Mouse (Mus musculus) olfactory bulb, adult 2 months (tissue): Measurements from ENCODE around the gene Gm17490. TPM values are rescaled to one million over a fixed set of nuclear protein-coding genes. Genes with fewer than 3 reads are reported as not detected.

Experiments
- H3K27ac ChIP-seq: fragments of 200-500 bp; 2 replicates; pipeline ENCODE4 v1.5.1; 2012; ENCODE audit warnings: low read depth, low read length; ENCODE audit not compliant: insufficient read depth
- H3K4me1 ChIP-seq: fragments of 200-500 bp; 2 replicates; pipeline ENCODE4 v1.6.1; 2012; ENCODE audit warnings: low read length; ENCODE audit not compliant: control insufficient read depth, insufficient read depth
- H3K4me3 ChIP-seq: fragments of 200-500 bp; 2 replicates; pipeline ENCODE4 v1.5.1; 2012; ENCODE audit warnings: mild to moderate bottlenecking, low read depth, low read length, moderate library complexity; ENCODE audit not compliant: insufficient read depth
- CTCF ChIP-seq: fragments of 200-500 bp; IDR thresholded peaks from 2 replicates; pipeline ENCODE4 v1.5.1; 2012; ENCODE audit warnings: low read depth, mild to moderate bottlenecking, low read length, moderate library complexity; ENCODE audit not compliant: insufficient read depth
- POLR2A ChIP-seq: fragments of 200-500 bp; IDR thresholded peaks from 2 replicates; pipeline ENCODE4 v1.6.1; 2012; ENCODE audit warnings: mild to moderate bottlenecking, low read depth, low read length, moderate library complexity; ENCODE audit not compliant: insufficient read depth
- WGBS: fragments of 180-500 bp; shearing (Covaris S2); methylation state at CpG from one replicate; pipeline ENCODE4 v1.1.7; 2018; 5-methylcytosine and 5-hydroxymethylcytosine counted together
- polyA plus RNA-seq: library from polyadenylated mRNA; stranded (reverse); fragments of >200 nt; gene quantifications from 2 replicates; pipeline ENCODE4 v1.2.4, GENCODE M21; 2012; ENCODE audit warnings: low replicate concordance; ENCODE audit not compliant: missing spikeins, insufficient read depth, insufficient read length

Gm17490 gene
- not detected in 2 replicates for polyA plus RNA-seq

GRCm38 (mm10) chr2:11625890-11626289 is at the start of gene Gm17490:
Gm17490 (minus strand) TSS chr2:11626264.
- TF ChIP-seq CTCF, result no peak
- no peak for TF ChIP-seq POLR2A
- Histone ChIP-seq H3K4me1 (no peaks in the 10 kb centered on the region), H3K27ac (no peak within 1 kb of the TSS), H3K4me3 (no peak within 1 kb of the TSS)
- WGBS, result 94% methylated on average over 5 of the region's 5 CpGs

GRCm38 (mm10) chr2:11672144-11672543 is 46.1 kb upstream of the Gm17490 start:
- TF ChIP-seq CTCF, result no peak
- no peak for TF ChIP-seq POLR2A
- WGBS, result 18% methylated on average over 3 of the region's 3 CpGs
- Histone ChIP-seq H3K4me3 (no peak overlapping the region), H3K4me1 (no peaks in the 10 kb centered on the region), H3K27ac (no peak overlapping the region)

- Histone ChIP-seq H3K4me1 (no peaks in the 10 kb centered on the region; the same call in 1 of the 2 replicates), H3K4me3 (no peak overlapping the region), H3K27ac (no peak overlapping the region)
- WGBS, result 88% methylated on average over 3 of the region's 3 CpGs
- TF ChIP-seq CTCF (no peak), POLR2A (no peak)
These were observed 39.3 kb upstream of the Gm17490 start for GRCm38 (mm10) chr2:11665326-11665725.

- WGBS, result 83% methylated on average over 4 of the region's 4 CpGs
- no peak overlapping the region for H3K4me3 ChIP-seq
- H3K4me1 ChIP-seq, result no peaks in the 10 kb centered on the region; the same call in 1 of the 2 replicates
- TF ChIP-seq CTCF, result no peak
- TF ChIP-seq POLR2A, result no peak
- H3K27ac ChIP-seq, result no peak overlapping the region
These were observed 38.7 kb upstream of the Gm17490 start for GRCm38 (mm10) chr2:11664806-11665205.

- no peak overlapping the region for H3K27ac ChIP-seq
- 35% methylated on average over 6 of the region's 6 CpGs for WGBS
- H3K4me1 ChIP-seq, result no peaks in the 10 kb centered on the region; the same call in 1 of the 2 replicates
- H3K4me3 ChIP-seq, result no peak overlapping the region
- TF ChIP-seq POLR2A (no peak), CTCF (no peak)
These were observed 38.3 kb upstream of the Gm17490 start for GRCm38 (mm10) chr2:11664367-11664766.

- H3K4me1 ChIP-seq, result no peaks in the 10 kb centered on the region; the same call in 1 of the 2 replicates
- TF ChIP-seq CTCF (peak; percentile 57), POLR2A (no peak)
- WGBS, result 2% methylated on average over 10 of the region's 10 CpGs
- H3K4me3 ChIP-seq, result no peak overlapping the region
- no peak overlapping the region for H3K27ac ChIP-seq
These were observed 37.9 kb upstream of the Gm17490 start for GRCm38 (mm10) chr2:11663961-11664360.

- Histone ChIP-seq H3K27ac (no peak overlapping the region), H3K4me3 (no peak overlapping the region), H3K4me1 (no peaks in the 10 kb centered on the region; the same call in 1 of the 2 replicates)
- WGBS, result 97% methylated on average over 1 of the region's 1 CpGs
- TF ChIP-seq POLR2A (no peak), CTCF (no peak)
These were observed 36.8 kb upstream of the Gm17490 start for GRCm38 (mm10) chr2:11662907-11663230.

GRCm38 (mm10) chr2:11662143-11662906 is 36.3 kb upstream of the Gm17490 start:
- no peak for TF ChIP-seq POLR2A
- TF ChIP-seq CTCF, result no peak
- 77% methylated on average over 6 of the region's 6 CpGs for WGBS
- Histone ChIP-seq H3K4me1 (no peaks in the 10 kb centered on the region; the same call in 1 of the 2 replicates), H3K4me3 (no peak overlapping the region), H3K27ac (no peak overlapping the region)

GRCm38 (mm10) chr2:11659263-11659662 is 33.2 kb upstream of the Gm17490 start:
- Histone ChIP-seq H3K27ac (no peak overlapping the region), H3K4me1 (no peaks in the 10 kb centered on the region), H3K4me3 (no peak overlapping the region)
- WGBS, result 14% methylated on average over 2 of the region's 2 CpGs
- no peak for TF ChIP-seq CTCF
- TF ChIP-seq POLR2A, result no peak
